Mouse (Mus musculus): ENCODE measurements at regions not wholly inside any gene's neighbourhood (a gene's known extent, or its start where the extent isn't known, plus 50 kb on each side); places are given as distances from the start of the nearest gene placed in this dataset.

- Histone ChIP-seq H3K4me1 (replicated peaks) (peaks cover 34% of the 10 kb centered on the region), H3K4me3 (replicated peaks) (no peak overlapping the region), H3K9ac (replicated peaks) (no peak overlapping the region), H3K4me2 (peak overlapping the region; percentile 30; the same call in 1 of the 2 replicates), H3K27ac (peak overlapping the region; percentile 77), H3K36me3 (no peaks in the 10 kb centered on the region), H3K9me3 (no peaks in the 10 kb centered on the region), H3K27me3 (no peaks in the 10 kb centered on the region)
- no peak for ATAC-seq (ENCODE audit: insufficient number of reproducible peaks, insufficient read depth, low FRiP score, low TSS enrichment, low read depth)
- WGBS = 29% methylated on average over 7 of the region's 7 CpGs
Observed at GRCm38 (mm10) chr3:29813276-29813675, 731.5 kb downstream of the Egfem1 start.

GRCm38 (mm10) chr3:29812480-29813240, 730.8 kb downstream of the Egfem1 start:
- no peaks in the 10 kb centered on the region for H3K9me3 ChIP-seq
- peak; percentile 85 for ATAC-seq (ENCODE audit: insufficient number of reproducible peaks, insufficient read depth, low FRiP score, low TSS enrichment, low read depth)
- H3K36me3 ChIP-seq = no peaks in the 10 kb centered on the region
- H3K4me2 ChIP-seq = peak overlapping the region; percentile 44
- no peak overlapping the region for H3K4me3 ChIP-seq (replicated peaks)
- peak overlapping the region; percentile 64 for H3K27ac ChIP-seq
- no peaks in the 10 kb centered on the region for H3K27me3 ChIP-seq
- peaks cover 34% of the 10 kb centered on the region for H3K4me1 ChIP-seq (replicated peaks)
- 37% methylated on average over 14 of the region's 14 CpGs for WGBS
- no peak overlapping the region for H3K9ac ChIP-seq (replicated peaks)

GRCm38 (mm10) chr3:29806046-29806445, 724.2 kb downstream of the Egfem1 start:
- no peak for ATAC-seq (ENCODE audit: insufficient number of reproducible peaks, insufficient read depth, low FRiP score, low TSS enrichment, low read depth)
- Histone ChIP-seq H3K9me3 (no peaks in the 10 kb centered on the region), H3K36me3 (no peaks in the 10 kb centered on the region), H3K4me2 (no peak overlapping the region), H3K27ac (no peak overlapping the region), H3K4me1 (replicated peaks) (peaks cover 15% of the 10 kb centered on the region), H3K4me3 (replicated peaks) (no peak overlapping the region), H3K9ac (replicated peaks) (no peak overlapping the region), H3K27me3 (no peaks in the 10 kb centered on the region)
- WGBS = 86% methylated on average over 2 of the region's 2 CpGs

GRCm38 (mm10) chr3:29803456-29803855, 721.6 kb downstream of the Egfem1 start:
- Histone ChIP-seq H3K9ac (replicated peaks) (no peak overlapping the region), H3K27me3 (no peaks in the 10 kb centered on the region), H3K27ac (peak overlapping the region; percentile 72; the same call in 1 of the 2 replicates), H3K4me3 (replicated peaks) (no peak overlapping the region), H3K9me3 (no peaks in the 10 kb centered on the region), H3K36me3 (no peaks in the 10 kb centered on the region), H3K4me2 (no peak overlapping the region; the same call in 1 of the 2 replicates), H3K4me1 (replicated peaks) (peaks cover 7% of the 10 kb centered on the region)
- 16% methylated on average over 5 of the region's 5 CpGs for WGBS
- 0 out of 2 replicates have a peak, but pooled peaks have one; percentile 56 for ATAC-seq (ENCODE audit: insufficient number of reproducible peaks, insufficient read depth, low FRiP score, low TSS enrichment, low read depth)

- Histone ChIP-seq H3K4me3 (replicated peaks) (no peak overlapping the region), H3K9ac (replicated peaks) (no peak overlapping the region), H3K27ac (no peak overlapping the region), H3K4me2 (no peak overlapping the region), H3K27me3 (no peaks in the 10 kb centered on the region), H3K4me1 (replicated peaks) (peaks cover 7% of the 10 kb centered on the region), H3K9me3 (no peaks in the 10 kb centered on the region), H3K36me3 (no peaks in the 10 kb centered on the region)
- ATAC-seq (ENCODE audit: insufficient number of reproducible peaks, insufficient read depth, low FRiP score, low TSS enrichment, low read depth) = no peak
- WGBS = 93% methylated on average over 3 of the region's 3 CpGs
Observed at GRCm38 (mm10) chr3:29801081-29801480, 719.3 kb downstream of the Egfem1 start.

GRCm38 (mm10) chr3:29774365-29774764, 692.5 kb downstream of the Egfem1 start:
- no peaks in the 10 kb centered on the region for H3K9me3 ChIP-seq
- H3K27ac ChIP-seq = peak overlapping the region; percentile 35; the same call in 1 of the 2 replicates
- H3K4me3 ChIP-seq (replicated peaks) = no peak overlapping the region
- H3K27me3 ChIP-seq = no peaks in the 10 kb centered on the region
- H3K4me2 ChIP-seq = no peak overlapping the region
- no peaks in the 10 kb centered on the region for H3K4me1 ChIP-seq (replicated peaks)
- H3K9ac ChIP-seq (replicated peaks) = no peak overlapping the region
- WGBS = 53% methylated on average over 3 of the region's 3 CpGs
- H3K36me3 ChIP-seq = no peaks in the 10 kb centered on the region
- ATAC-seq (ENCODE audit: insufficient number of reproducible peaks, insufficient read depth, low FRiP score, low TSS enrichment, low read depth) = no peak

GRCm38 (mm10) chr3:29771194-29771593, 689.4 kb downstream of the Egfem1 start:
- Histone ChIP-seq H3K4me2 (no peak overlapping the region), H3K4me1 (replicated peaks) (no peaks in the 10 kb centered on the region), H3K4me3 (replicated peaks) (no peak overlapping the region), H3K27ac (no peak overlapping the region), H3K9ac (replicated peaks) (no peak overlapping the region), H3K9me3 (no peaks in the 10 kb centered on the region), H3K27me3 (no peaks in the 10 kb centered on the region), H3K36me3 (no peaks in the 10 kb centered on the region)
- 91% methylated on average over 1 of the region's 1 CpGs for WGBS
- ATAC-seq (ENCODE audit: insufficient number of reproducible peaks, insufficient read depth, low FRiP score, low TSS enrichment, low read depth) = no peak

GRCm38 (mm10) chr3:29768592-29768991, 686.8 kb downstream of the Egfem1 start:
- Histone ChIP-seq H3K4me1 (replicated peaks) (no peaks in the 10 kb centered on the region), H3K4me2 (no peak overlapping the region), H3K9me3 (no peaks in the 10 kb centered on the region), H3K36me3 (no peaks in the 10 kb centered on the region), H3K9ac (replicated peaks) (no peak overlapping the region), H3K4me3 (replicated peaks) (no peak overlapping the region), H3K27me3 (no peaks in the 10 kb centered on the region), H3K27ac (no peak overlapping the region)
- 84% methylated on average over 5 of the region's 5 CpGs for WGBS
- no peak for ATAC-seq (ENCODE audit: insufficient number of reproducible peaks, insufficient read depth, low FRiP score, low TSS enrichment, low read depth)

- no peak overlapping the region for H3K27ac ChIP-seq
- H3K4me1 ChIP-seq (replicated peaks) = no peaks in the 10 kb centered on the region
- ATAC-seq (ENCODE audit: insufficient number of reproducible peaks, insufficient read depth, low FRiP score, low TSS enrichment, low read depth) = no peak
- no peak overlapping the region for H3K9ac ChIP-seq (replicated peaks)
- 89% methylated on average over 3 of the region's 3 CpGs for WGBS
- H3K36me3 ChIP-seq = no peaks in the 10 kb centered on the region
- no peak overlapping the region for H3K4me2 ChIP-seq
- no peaks in the 10 kb centered on the region for H3K9me3 ChIP-seq
- no peak overlapping the region for H3K4me3 ChIP-seq (replicated peaks)
- H3K27me3 ChIP-seq = no peaks in the 10 kb centered on the region
Observed at GRCm38 (mm10) chr3:29764021-29764420, 682.2 kb downstream of the Egfem1 start.

- Histone ChIP-seq H3K27me3 (no peaks in the 10 kb centered on the region), H3K36me3 (no peaks in the 10 kb centered on the region), H3K9ac (replicated peaks) (no peak overlapping the region), H3K27ac (peak overlapping the region; percentile 76), H3K4me3 (replicated peaks) (no peak overlapping the region), H3K4me1 (replicated peaks) (peaks cover 11% of the 10 kb centered on the region; the same call in 1 of the 2 replicates), H3K9me3 (no peaks in the 10 kb centered on the region), H3K4me2 (peak overlapping the region; percentile 2)
- ATAC-seq (ENCODE audit: insufficient number of reproducible peaks, insufficient read depth, low FRiP score, low TSS enrichment, low read depth) = no peak
- 36% methylated on average over 8 of the region's 8 CpGs for WGBS
Observed at GRCm38 (mm10) chr3:29757821-29758494, 676.1 kb downstream of the Egfem1 start.
